Mouse (Mus musculus) hindbrain, embryonic 16.5 days (tissue): Measurements from ENCODE around the gene Zbtb9. TPM values are rescaled to one million over a fixed set of nuclear protein-coding genes. Genes with fewer than 3 reads are reported as not detected.
"Not testable (repeated sequence)": the region's sequence is repeated elsewhere in the genome, so short reads cannot be mapped to it uniquely, and the experiment has no call there.

Source experiments
- ATAC-seq: fragments of 200-750 bp; cut with Nextera tagmentation; 2 replicates; pipeline ENCODE4 v1.8.0; 2017; ENCODE audit warnings: moderate TSS enrichment, moderate library complexity
- H3K27ac ChIP-seq: fragments of 300-500 bp; sonication (generic); 2 replicates; pipeline ENCODE4 v1.5.1; 2014; ENCODE audit warnings: low read depth, mild to moderate bottlenecking, control low read depth, low read length, moderate library complexity
- H3K27me3 ChIP-seq: fragments of 300-500 bp; sonication (generic); replicated peaks from 2 replicates; pipeline ENCODE4 v1.6.1; 2014; ENCODE audit warnings: low read length; ENCODE audit not compliant: control insufficient read depth, insufficient read depth
- H3K36me3 ChIP-seq: fragments of 300-500 bp; sonication (generic); 2 replicates; pipeline ENCODE4 v1.6.1; 2014; ENCODE audit warnings: mild to moderate bottlenecking, low read length, moderate library complexity, mixed read lengths; ENCODE audit not compliant: control insufficient read depth, insufficient read depth
- H3K4me1 ChIP-seq: fragments of 300-500 bp; sonication (generic); 2 replicates; pipeline ENCODE4 v1.6.1; 2014; ENCODE audit warnings: low read depth, low read length; ENCODE audit not compliant: control insufficient read depth, insufficient read depth
- H3K4me2 ChIP-seq: fragments of 300-500 bp; sonication (generic); 2 replicates; pipeline ENCODE4 v1.6.1; 2014; ENCODE audit warnings: mild to moderate bottlenecking, low read length, control low read depth, moderate library complexity
- H3K4me3 ChIP-seq: fragments of 300-500 bp; sonication (generic); 2 replicates; pipeline ENCODE4 v1.5.1; 2014; ENCODE audit warnings: mild to moderate bottlenecking, low read length, control low read depth, moderate library complexity
- H3K9ac ChIP-seq: fragments of 300-500 bp; sonication (generic); 2 replicates; pipeline ENCODE4 v1.6.1; 2014; ENCODE audit warnings: low read depth, mild to moderate bottlenecking, control low read depth, low read length, moderate library complexity
- H3K9me3 ChIP-seq: fragments of 300-500 bp; sonication (generic); 2 replicates; pipeline ENCODE4 v1.6.1; 2014; ENCODE audit warnings: mild to moderate bottlenecking, low read length, moderate library complexity; ENCODE audit not compliant: control insufficient read depth
- WGBS: fragments of 180-500 bp; shearing (Covaris S2); extraction: QIAGEN DNeasy Blood & Tissue Kit; methylation state at CpG from one replicate; pipeline ENCODE4 v1.1.7; 2014; 5-methylcytosine and 5-hydroxymethylcytosine counted together
- polyA plus RNA-seq: library from polyadenylated mRNA; unstranded; fragments of >200 nt; fragmentation: Nextera tagmentation; extraction: Ambion mirVana; gene quantifications from 2 replicates; pipeline ENCODE4 v1.2.1, GENCODE M21; 2015

The Zbtb9 gene
- polyA plus RNA-seq, 1 experiment from 2014 or later: 13.0 TPM

DNA sequence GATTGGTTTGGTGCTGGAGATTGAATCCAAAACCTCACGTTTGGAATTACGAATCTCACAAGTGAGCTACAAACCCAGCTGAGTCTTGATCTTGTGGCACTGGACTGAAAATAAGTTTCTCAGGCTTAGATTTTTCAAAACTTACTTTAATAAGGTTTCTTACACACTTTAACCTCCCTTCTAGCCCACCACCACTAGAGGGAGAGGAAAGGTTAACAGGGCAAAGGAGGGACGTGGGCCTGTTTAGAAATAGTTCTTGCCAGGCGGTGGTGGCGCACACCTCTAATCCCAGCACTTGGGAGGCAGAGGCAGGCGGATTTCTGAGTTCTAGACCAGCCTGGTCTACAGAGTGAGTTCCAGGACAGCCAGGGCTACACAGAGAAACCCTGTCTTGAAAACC lies 4.4 kb downstream of the Zbtb9 start:
- not testable (repeated sequence) for H3K27me3 ChIP-seq, H3K9ac ChIP-seq, H3K4me3 ChIP-seq, H3K4me2 ChIP-seq, H3K9me3 ChIP-seq, H3K27ac ChIP-seq, ATAC-seq
- WGBS: 90% methylated on average over 6 of the region's 6 CpGs
- peaks cover 24% of the 10 kb centered on the region for H3K36me3 ChIP-seq
- peaks cover 25% of the 10 kb centered on the region for H3K4me1 ChIP-seq

DNA sequence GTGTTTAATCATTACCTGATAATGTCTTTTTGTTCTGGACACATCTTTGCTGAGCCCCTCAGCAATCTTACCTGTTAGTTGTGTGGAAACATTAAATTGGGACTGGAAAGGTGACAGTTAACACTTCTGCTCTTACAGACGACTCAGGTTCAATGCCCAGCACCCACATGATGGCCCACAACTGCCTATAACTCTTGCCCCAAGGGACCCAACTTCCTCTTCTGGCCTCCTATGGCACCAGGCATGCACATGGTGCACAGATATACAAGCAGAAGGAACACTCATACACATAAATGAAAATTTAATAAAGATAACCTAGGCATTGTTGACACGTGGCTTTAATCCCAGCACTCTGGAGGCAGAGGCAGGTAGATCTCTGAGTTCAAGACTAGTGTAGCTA lies 6.5 kb downstream of the Zbtb9 start:
- Histone ChIP-seq H3K4me3 (no peak overlapping the region), H3K9ac (no peak overlapping the region), H3K36me3 (peaks cover 24% of the 10 kb centered on the region), H3K4me1 (peaks cover 14% of the 10 kb centered on the region), H3K4me2 (no peak overlapping the region), H3K27ac (no peak overlapping the region), H3K27me3 (no peaks in the 10 kb centered on the region), H3K9me3 (no peaks in the 10 kb centered on the region)
- WGBS: 86% methylated on average over 2 of the region's 2 CpGs
- no peak for ATAC-seq

DNA sequence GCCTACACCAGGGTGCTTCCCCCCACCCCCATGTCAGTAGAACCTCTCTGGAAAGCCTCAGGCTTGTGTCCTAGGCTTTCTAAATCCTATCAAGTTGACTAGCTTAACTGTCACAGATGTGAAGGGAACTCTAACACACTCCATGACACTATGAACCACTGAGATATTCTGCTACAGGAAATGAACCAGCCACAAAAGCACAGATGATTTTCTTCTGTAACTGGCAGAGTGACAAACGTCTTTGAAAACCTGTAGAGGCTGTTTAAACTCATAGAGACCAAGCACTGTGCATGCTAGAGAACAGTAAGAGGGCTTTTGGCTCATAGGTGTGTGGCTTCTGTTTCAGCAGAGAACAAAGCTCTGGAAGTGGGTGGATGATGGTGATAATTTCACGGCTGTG lies 8.1 kb downstream of the Zbtb9 start:
- no peak overlapping the region for H3K4me3 ChIP-seq
- H3K27ac ChIP-seq: no peak overlapping the region
- H3K36me3 ChIP-seq: peaks cover 14% of the 10 kb centered on the region
- H3K4me2 ChIP-seq: no peak overlapping the region
- no peaks in the 10 kb centered on the region for H3K9me3 ChIP-seq
- no peak overlapping the region for H3K9ac ChIP-seq
- H3K27me3 ChIP-seq: no peaks in the 10 kb centered on the region
- peaks cover 6% of the 10 kb centered on the region for H3K4me1 ChIP-seq
- ATAC-seq: no peak
- 77% methylated on average over 2 of the region's 2 CpGs for WGBS

DNA sequence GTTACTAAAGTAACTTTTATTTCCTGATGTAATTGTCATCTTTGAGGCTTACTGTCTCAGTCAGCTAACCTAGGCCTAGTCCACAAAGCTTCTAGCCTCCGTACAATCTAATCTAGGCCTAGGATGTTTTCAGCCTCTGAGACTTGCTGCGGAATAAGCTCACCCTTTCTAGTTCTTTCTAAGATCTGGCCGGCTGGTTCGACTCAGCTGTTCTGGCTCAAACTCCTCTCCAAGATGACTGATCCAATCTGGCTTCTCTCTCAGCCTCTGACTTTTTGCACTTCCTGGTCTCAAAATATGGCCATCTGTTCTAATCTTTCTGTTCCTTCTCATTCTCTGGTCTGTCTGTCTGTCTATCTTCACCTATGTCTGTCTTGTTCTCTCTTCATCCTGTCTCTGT lies 10.4 kb downstream of the Zbtb9 start:
- Histone ChIP-seq H3K36me3 (peaks cover 4% of the 10 kb centered on the region; the same call in 1 of the 2 replicates), H3K9me3 (no peaks in the 10 kb centered on the region), H3K27me3 (no peaks in the 10 kb centered on the region), H3K27ac (no peak overlapping the region), H3K4me1 (no peaks in the 10 kb centered on the region), H3K9ac (no peak overlapping the region), H3K4me2 (no peak overlapping the region), H3K4me3 (no peak overlapping the region)
- WGBS: 90% methylated on average over 4 of the region's 4 CpGs
- ATAC-seq: no peak

DNA sequence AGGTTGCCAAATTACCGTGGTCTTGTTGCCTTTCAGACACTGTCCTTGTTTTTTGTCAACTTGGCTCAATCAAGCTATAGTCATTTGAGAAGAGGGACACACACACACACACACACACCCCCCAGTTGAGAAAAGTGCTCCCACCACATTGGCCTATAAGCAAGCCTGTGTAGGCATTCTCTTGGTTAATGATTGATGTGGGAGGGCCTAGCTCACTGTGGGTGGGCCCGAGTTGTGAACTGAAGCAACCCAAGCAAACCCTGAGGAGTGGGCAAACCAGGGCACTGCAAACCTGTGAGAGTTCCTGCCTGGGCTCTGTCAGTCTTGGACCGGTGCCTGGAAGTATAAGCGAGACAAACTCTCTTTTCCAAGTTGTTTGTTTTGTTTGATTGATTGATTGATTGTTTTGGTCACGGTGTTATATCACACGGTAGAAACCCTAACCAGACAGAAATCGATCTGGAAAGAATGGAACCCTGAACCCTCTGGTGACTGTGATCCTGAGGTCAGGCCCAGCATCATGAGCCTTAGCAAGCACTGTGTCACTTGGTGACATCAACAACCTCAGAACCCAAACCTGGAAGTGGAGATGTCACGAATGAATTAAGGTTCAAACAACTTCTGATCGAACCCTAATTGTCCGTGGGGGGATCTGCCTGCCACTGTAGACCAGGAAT lies 12.7 kb downstream of the Zbtb9 start:
- Histone ChIP-seq H3K4me2 (no peak overlapping the region), H3K9ac (no peak overlapping the region), H3K27me3 (no peaks in the 10 kb centered on the region), H3K27ac (no peak overlapping the region), H3K36me3 (no peaks in the 10 kb centered on the region), H3K9me3 (no peaks in the 10 kb centered on the region), H3K4me1 (no peaks in the 10 kb centered on the region), H3K4me3 (no peak overlapping the region)
- no peak for ATAC-seq
- whole genome bisulfite sequencing: 70% methylated on average over 10 of the region's 10 CpGs

DNA sequence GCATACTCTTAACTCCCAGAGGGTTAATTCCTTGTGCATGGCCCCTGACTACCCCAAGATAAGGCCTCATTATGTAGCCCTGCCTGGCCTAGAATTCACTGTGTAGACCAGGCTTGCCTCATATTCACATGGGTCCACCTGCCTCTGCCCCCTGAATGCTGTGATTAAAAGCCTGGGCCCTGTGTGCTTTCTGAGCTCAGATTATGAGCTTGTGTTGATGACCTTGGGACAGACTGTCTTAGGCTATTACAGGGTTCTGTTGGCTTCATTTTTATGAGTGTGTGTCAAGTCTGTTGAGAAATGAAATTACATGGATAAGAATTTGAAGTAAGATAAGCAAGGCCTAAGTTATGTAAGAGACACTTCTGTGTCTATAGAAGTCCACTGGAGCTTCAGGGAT lies 17.6 kb downstream of the Zbtb9 start:
- Histone ChIP-seq H3K4me1 (no peaks in the 10 kb centered on the region), H3K36me3 (no peaks in the 10 kb centered on the region)
- no peak for ATAC-seq

DNA sequence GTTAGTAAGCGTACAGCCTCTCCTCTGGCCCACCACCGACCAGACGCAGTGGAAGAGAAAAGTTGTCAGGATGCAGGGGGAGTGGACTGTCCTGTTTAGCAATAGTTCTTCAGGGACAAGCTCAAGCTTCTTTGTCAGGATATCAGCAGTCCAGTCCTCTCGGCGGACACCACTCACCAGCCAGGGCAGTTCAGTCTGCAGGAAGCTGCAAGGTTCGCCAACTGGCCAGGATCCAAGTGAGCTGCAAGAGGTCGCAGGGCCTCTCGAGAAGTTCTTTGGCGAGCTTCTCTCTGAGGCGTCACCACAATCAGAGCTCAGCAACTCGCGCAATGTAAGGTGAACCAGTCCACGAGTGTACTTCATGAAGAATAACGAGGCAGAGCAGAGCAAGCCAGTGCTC lies 21.4 kb downstream of the Zbtb9 start:
- H3K4me2 ChIP-seq: no peak overlapping the region
- no peaks in the 10 kb centered on the region for H3K27me3 ChIP-seq
- H3K9ac ChIP-seq: no peak overlapping the region
- WGBS: 70% methylated on average over 14 of the region's 14 CpGs
- H3K4me3 ChIP-seq: no peak overlapping the region
- no peaks in the 10 kb centered on the region for H3K9me3 ChIP-seq
- ATAC-seq: no peak
- no peaks in the 10 kb centered on the region for H3K4me1 ChIP-seq
- H3K36me3 ChIP-seq: no peaks in the 10 kb centered on the region
- no peak overlapping the region for H3K27ac ChIP-seq

More for the DNA sequence above, 17.6 kb downstream of the Zbtb9 start:
- Histone ChIP-seq H3K27me3 (no peaks in the 10 kb centered on the region), H3K4me3 (no peak overlapping the region), H3K27ac (no peak overlapping the region), H3K4me2 (no peak overlapping the region), H3K9ac (no peak overlapping the region), H3K9me3 (no peaks in the 10 kb centered on the region)

DNA sequence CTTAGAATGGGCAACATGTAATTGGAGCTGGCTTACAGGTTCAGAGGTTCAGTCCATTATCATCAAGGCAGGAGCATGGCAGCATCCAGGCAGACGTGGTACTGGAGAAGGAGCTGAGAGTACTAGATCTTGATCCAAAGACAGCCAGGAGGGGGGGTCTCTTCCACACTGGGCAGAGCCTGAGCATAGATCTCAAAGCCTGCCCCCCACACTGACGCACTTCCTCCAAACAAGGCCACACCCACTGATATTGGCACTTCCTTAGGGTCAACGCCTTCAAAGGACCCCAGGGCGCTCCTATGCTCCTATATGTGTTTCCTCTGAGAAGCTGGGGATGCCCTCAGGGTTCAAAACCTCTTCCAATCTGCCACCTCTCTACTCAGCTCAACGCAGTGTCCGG lies 22.0 kb downstream of the Zbtb9 start:
- no peaks in the 10 kb centered on the region for H3K9me3 ChIP-seq
- H3K9ac ChIP-seq: no peak overlapping the region
- no peak overlapping the region for H3K4me3 ChIP-seq
- 89% methylated on average over 6 of the region's 6 CpGs for WGBS
- H3K4me2 ChIP-seq: no peak overlapping the region
- H3K27ac ChIP-seq: no peak overlapping the region
- no peaks in the 10 kb centered on the region for H3K4me1 ChIP-seq
- ATAC-seq: no peak
- H3K27me3 ChIP-seq: no peaks in the 10 kb centered on the region
- no peaks in the 10 kb centered on the region for H3K36me3 ChIP-seq

DNA sequence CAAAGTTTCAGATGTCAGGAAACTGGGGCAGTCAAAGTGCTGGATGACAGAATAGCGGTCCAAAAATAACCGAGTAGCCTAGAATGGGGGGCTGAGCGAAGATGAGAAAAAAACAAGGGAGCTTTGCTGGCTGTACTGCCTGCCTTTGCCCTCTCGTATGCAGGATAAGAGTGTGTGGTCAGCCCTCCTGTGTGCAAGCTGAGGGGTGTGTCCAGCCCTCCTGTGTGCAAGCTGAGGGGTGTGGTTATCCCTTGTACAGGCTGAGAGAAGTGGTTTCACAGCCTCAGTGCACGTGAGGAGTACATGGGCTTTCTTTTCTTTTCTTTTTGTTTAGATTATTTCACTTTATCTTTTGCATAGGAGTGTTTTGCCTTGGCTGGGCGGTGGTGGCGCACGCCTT lies 22.6 kb downstream of the Zbtb9 start:
- 83% methylated on average over 8 of the region's 8 CpGs for WGBS
- no peaks in the 10 kb centered on the region for H3K27me3 ChIP-seq
- ATAC-seq: no peak
- no peak overlapping the region for H3K4me3 ChIP-seq
- no peaks in the 10 kb centered on the region for H3K36me3 ChIP-seq
- H3K27ac ChIP-seq: no peak overlapping the region
- no peaks in the 10 kb centered on the region for H3K9me3 ChIP-seq
- no peak overlapping the region for H3K4me2 ChIP-seq
- H3K4me1 ChIP-seq: no peaks in the 10 kb centered on the region
- H3K9ac ChIP-seq: no peak overlapping the region

DNA sequence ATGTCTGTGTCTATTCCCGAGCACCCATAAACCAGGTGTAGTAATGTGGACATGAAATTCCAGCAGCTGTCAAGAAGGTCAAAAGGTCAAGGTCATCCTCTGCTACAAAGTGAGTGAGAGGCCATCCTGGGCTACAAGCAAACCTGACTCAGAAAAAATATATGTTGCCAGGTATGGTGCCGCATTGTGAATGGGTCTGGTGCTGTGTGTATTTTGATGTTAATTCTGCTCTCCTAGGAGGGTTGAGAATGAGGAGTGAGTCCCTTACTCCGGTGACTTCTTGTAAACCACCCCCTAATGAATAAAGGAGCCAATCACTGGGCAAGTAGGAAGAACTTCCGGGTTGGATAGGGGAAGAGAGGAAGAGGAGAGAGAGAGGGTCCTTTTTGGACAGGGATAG lies 24.7 kb downstream of the Zbtb9 start:
- 86% methylated on average over 4 of the region's 4 CpGs for WGBS
- H3K9ac ChIP-seq: no peak overlapping the region
- H3K27me3 ChIP-seq: no peaks in the 10 kb centered on the region
- no peak overlapping the region for H3K27ac ChIP-seq
- H3K4me2 ChIP-seq: no peak overlapping the region
- ATAC-seq: no peak
- H3K36me3 ChIP-seq: no peaks in the 10 kb centered on the region
- H3K4me1 ChIP-seq: no peaks in the 10 kb centered on the region
- H3K4me3 ChIP-seq: no peak overlapping the region
- no peaks in the 10 kb centered on the region for H3K9me3 ChIP-seq
